Mouse (Mus musculus) macrophage (primary cell): ENCODE results near the gene Olfr324. TPM values are rescaled to one million over a fixed set of nuclear protein-coding genes. Genes with fewer than 3 reads are reported as not detected.

ENCODE experiments used
- polyA plus RNA-seq: library from polyadenylated mRNA; stranded (reverse); fragments of 250-400 nt; gene quantifications from 3 replicates; pipeline ENCODE4 v1.2.4, GENCODE M21; 2018; ENCODE audit warnings: inconsistent platforms

The Olfr324 gene
- polyA plus RNA-seq, 1 experiment from 2014 or later, result not detected

Other genes starting within 250 kb of the Olfr324 start
- not detected in 3 replicates for gene Lypd8, start 216.1 kb upstream of the Olfr324 start, polyA plus RNA-seq
- gene 1810065E05Rik, start 174.0 kb upstream of the Olfr324 start, polyA plus RNA-seq, result not detected in 3 replicates
- not detected in 3 replicates for gene Gm12253, start 162.6 kb upstream of the Olfr324 start, polyA plus RNA-seq
- gene Lypd9, start 142.2 kb upstream of the Olfr324 start, polyA plus RNA-seq, result not detected in 3 replicates
- not detected in 3 replicates for gene Olfr30, start 132.8 kb upstream of the Olfr324 start, polyA plus RNA-seq
- not detected in 3 replicates for gene Olfr332, start 102.6 kb upstream of the Olfr324 start, polyA plus RNA-seq
- gene Olfr331, start 92.5 kb upstream of the Olfr324 start, polyA plus RNA-seq, result not detected in 3 replicates
- not detected in 3 replicates for gene Olfr330, start 60.3 kb upstream of the Olfr324 start, polyA plus RNA-seq
- not detected in 3 replicates for gene Olfr329-ps, start 48.7 kb upstream of the Olfr324 start, polyA plus RNA-seq
- gene Olfr328, start 39.5 kb upstream of the Olfr324 start, polyA plus RNA-seq, result not detected in 3 replicates
- gene Olfr224, start 24.6 kb upstream of the Olfr324 start, polyA plus RNA-seq, result not detected in 3 replicates
- gene Olfr325, start 17.4 kb upstream of the Olfr324 start, polyA plus RNA-seq, result not detected in 3 replicates
- gene 2210407C18Rik, start 21.0 kb downstream of the Olfr324 start, polyA plus RNA-seq, result 0.59 TPM in 1 of 3 replicates, not detected in the others
- gene Olfr323, start 35.4 kb downstream of the Olfr324 start, polyA plus RNA-seq, result not detected in 3 replicates
- not detected in 3 replicates for gene Trim58, start 45.4 kb downstream of the Olfr324 start, polyA plus RNA-seq
- gene Olfr322, start 63.7 kb downstream of the Olfr324 start, polyA plus RNA-seq, result not detected in 3 replicates
- gene Olfr320, start 86.0 kb downstream of the Olfr324 start, polyA plus RNA-seq, result not detected in 3 replicates
- not detected in 3 replicates for gene Olfr319, start 104.0 kb downstream of the Olfr324 start, polyA plus RNA-seq
- not detected in 3 replicates for gene Olfr318, start 128.9 kb downstream of the Olfr324 start, polyA plus RNA-seq
- gene Olfr317, start 144.1 kb downstream of the Olfr324 start, polyA plus RNA-seq, result not detected in 3 replicates
- not detected in 3 replicates for gene Olfr316, start 157.6 kb downstream of the Olfr324 start, polyA plus RNA-seq
- not detected in 3 replicates for gene Olfr315, start 178.1 kb downstream of the Olfr324 start, polyA plus RNA-seq
- not detected in 3 replicates for gene Olfr314, start 187.8 kb downstream of the Olfr324 start, polyA plus RNA-seq
- gene Fam183b, start 206.8 kb downstream of the Olfr324 start, polyA plus RNA-seq, result not detected in 3 replicates
- gene Olfr313, start 219.9 kb downstream of the Olfr324 start, polyA plus RNA-seq, result not detected in 3 replicates
- gene Olfr312, start 234.1 kb downstream of the Olfr324 start, polyA plus RNA-seq, result not detected in 3 replicates
- not detected in 3 replicates for gene Olfr311, start 244.1 kb downstream of the Olfr324 start, polyA plus RNA-seq